Mouse (Mus musculus) v-Abl transformed pro-B cells (cell line): ENCODE data around the gene Cyp4f40.
"Not testable (repeated sequence)": the region's sequence is repeated elsewhere in the genome, so short reads cannot be mapped to it uniquely, and the experiment has no call there.

ENCODE experiments used
- in situ Hi-C, 2 experiments: fragments of 400-800 bp; cut with MboI; formaldehyde crosslinking; loops; one replicate each; pipeline ENCODE4 v1.15.1; 2025; ENCODE audit not compliant: unreplicated experiment in 2 of 2

Gene Cyp4f40

DNA sequence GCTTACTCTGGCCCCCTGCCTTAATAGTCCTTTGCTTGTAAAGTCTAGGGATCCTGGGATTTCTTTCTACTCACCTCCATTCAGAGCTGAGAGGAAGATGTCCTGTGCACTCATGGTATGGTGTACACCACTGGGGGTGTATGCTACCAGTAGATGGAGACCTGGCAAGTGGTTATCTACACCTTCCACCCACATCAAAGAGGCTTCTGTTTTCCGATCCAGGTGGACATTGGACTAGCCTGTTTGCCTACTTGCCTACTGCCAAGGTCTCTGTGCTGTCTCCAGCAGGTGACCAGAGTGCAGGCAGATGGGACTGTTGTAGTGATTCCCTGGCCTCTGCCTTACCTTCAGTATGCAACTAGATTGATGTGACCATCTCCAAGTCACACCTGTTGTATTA lies 32.3 kb downstream of the Cyp4f40 start:
- in situ Hi-C loops: no loop called here

DNA sequence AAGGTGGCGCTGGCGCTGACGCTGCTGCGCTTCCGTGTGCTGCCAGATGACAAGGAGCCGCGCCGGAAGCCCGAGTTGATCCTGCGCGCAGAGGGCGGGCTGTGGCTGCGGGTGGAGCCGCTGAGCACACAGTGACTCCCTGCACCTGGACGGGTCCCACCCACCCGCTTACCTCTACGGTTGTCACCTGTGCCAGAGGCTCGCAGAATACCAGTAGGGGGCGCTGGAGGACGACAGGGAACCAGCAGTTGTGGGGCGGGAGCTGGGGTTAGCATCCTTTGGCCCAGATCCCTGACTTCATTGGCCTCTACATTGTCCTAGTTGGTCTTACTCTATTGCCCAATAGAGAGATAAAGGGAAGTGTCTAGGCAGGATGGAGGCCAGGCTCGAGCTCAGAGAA lies 44.1 kb downstream of the Cyp4f40 start:
- in situ Hi-C loops: no loop called here

DNA sequence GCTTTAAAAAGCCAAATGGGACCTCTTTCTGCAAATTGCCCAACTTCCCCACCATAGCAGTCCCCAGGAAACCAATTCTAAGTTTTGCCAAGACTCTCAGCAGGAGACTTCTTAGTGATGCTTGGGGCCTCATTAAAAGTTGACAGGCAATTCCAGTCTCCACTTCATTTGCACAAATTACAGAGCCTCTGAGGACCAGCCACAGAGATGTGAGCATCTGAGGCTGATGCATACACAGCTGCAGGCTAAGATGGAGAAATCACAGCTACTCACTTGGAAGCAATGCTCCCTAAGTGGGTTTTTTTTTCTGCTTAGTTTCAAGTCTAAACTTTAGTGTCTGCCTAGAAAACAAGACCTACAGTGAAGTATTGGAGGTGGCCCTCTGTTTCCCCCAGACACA lies 51.8 kb downstream of the Cyp4f40 start:
- in situ Hi-C loops: not testable (repeated sequence)

DNA sequence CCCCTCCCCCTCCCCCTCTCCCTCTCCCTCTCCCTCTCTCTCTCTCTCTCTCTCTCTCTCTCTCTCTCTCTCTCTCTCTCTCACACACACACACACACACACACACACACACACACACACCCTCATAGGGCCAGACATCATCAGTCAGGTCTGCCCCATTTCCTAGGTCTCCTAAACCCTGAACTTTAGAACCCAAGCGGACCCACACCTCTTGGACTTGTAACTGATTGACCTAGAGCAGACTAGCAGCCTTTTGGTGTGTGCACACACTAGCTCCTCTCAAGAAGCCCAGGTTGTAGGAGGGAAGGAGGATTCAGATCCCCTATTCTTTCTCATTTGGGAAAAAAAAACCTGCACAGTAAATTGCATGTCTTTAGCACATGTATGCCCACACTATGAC lies 63.5 kb downstream of the Cyp4f40 start:
- in situ Hi-C loops: not testable (repeated sequence)

DNA sequence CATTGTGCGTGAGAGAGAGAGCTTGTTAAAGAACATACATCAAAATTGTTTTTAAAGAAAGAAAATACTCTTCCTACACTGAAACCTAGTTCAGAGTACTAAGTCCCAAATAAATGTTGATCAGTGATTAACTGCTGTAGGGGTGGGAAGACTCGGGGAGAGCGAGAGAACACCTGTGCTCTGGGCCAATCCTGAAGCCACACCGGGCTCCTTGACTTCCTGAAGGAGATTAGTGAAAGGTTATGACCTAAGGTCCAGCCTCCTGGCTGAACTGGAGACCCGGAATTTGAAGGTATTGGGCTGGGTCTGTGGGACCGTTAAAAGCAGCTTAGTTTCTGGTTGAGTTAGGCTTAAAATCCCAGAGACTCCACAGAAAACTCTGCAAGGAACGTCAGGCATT lies 64.1 kb downstream of the Cyp4f40 start:
- in situ Hi-C loops: no loop called here

DNA sequence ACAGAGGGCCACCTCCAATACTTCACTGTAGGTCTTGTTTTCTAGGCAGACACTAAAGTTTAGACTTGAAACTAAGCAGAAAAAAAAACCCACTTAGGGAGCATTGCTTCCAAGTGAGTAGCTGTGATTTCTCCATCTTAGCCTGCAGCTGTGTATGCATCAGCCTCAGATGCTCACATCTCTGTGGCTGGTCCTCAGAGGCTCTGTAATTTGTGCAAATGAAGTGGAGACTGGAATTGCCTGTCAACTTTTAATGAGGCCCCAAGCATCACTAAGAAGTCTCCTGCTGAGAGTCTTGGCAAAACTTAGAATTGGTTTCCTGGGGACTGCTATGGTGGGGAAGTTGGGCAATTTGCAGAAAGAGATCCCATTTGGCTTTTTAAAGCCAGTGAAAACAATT lies 67.7 kb downstream of the Cyp4f40 start:
- in situ Hi-C loops: not testable (repeated sequence)
